Mouse (Mus musculus): ENCODE data around the gene Arhgef10l.

The Arhgef10l gene

GRCm38 (mm10) chr4:140657681-140658575 lies 7.9 kb downstream of the Arhgef10l start:
- DNase-seq: peak; percentile 71

- no peak for DNase-seq
Measured at GRCm38 (mm10) chr4:140656529-140656928, 9.3 kb downstream of the Arhgef10l start.

GRCm38 (mm10) chr4:140654798-140655197 lies 11.0 kb downstream of the Arhgef10l start:
- DNase-seq: no peak

GRCm38 (mm10) chr4:140653835-140654583 lies 11.8 kb downstream of the Arhgef10l start:
- DNase-seq: no peak

- DNase-seq: no peak
Measured at GRCm38 (mm10) chr4:140649731-140650130, 16.1 kb downstream of the Arhgef10l start.

- DNase-seq: no peak
Measured at GRCm38 (mm10) chr4:140649207-140649591, 16.6 kb downstream of the Arhgef10l start.

GRCm38 (mm10) chr4:140648443-140649206 lies 17.2 kb downstream of the Arhgef10l start:
- DNase-seq: peak; percentile 56

- no peak for DNase-seq
Measured at GRCm38 (mm10) chr4:140647711-140648421, 17.9 kb downstream of the Arhgef10l start.

GRCm38 (mm10) chr4:140645638-140646037 lies 20.2 kb downstream of the Arhgef10l start:
- no peak for DNase-seq

GRCm38 (mm10) chr4:140644701-140645100 lies 21.1 kb downstream of the Arhgef10l start:
- DNase-seq: no peak

- no peak for DNase-seq
Measured at GRCm38 (mm10) chr4:140644276-140644675, 21.5 kb downstream of the Arhgef10l start.

GRCm38 (mm10) chr4:140642378-140642777 lies 23.4 kb downstream of the Arhgef10l start:
- no peak for DNase-seq

- no peak for DNase-seq
Measured at GRCm38 (mm10) chr4:140641414-140641918, 24.3 kb downstream of the Arhgef10l start.

GRCm38 (mm10) chr4:140640668-140641067 lies 25.1 kb downstream of the Arhgef10l start:
- DNase-seq: no peak

GRCm38 (mm10) chr4:140640242-140640523 lies 25.6 kb downstream of the Arhgef10l start:
- DNase-seq: no peak

GRCm38 (mm10) chr4:140639431-140640241 lies 26.2 kb downstream of the Arhgef10l start:
- no peak for DNase-seq

- no peak for DNase-seq
Measured at GRCm38 (mm10) chr4:140638591-140638990, 27.2 kb downstream of the Arhgef10l start.

- no peak for DNase-seq
Measured at GRCm38 (mm10) chr4:140637269-140637668, 28.5 kb downstream of the Arhgef10l start.

- no peak for DNase-seq
Measured at GRCm38 (mm10) chr4:140636312-140636996, 29.4 kb downstream of the Arhgef10l start.

GRCm38 (mm10) chr4:140634861-140635388 lies 30.9 kb downstream of the Arhgef10l start:
- DNase-seq: no peak

All from right cerebral cortex, postnatal 14 days (tissue).